Comparison of ENCODE assay signal across 9 mouse cellular contexts in genomic region chr5:125102907-125103306, GRCm38 (mm10).
DNase-seq lines count a peak whose midpoint lies in the region; ATAC-seq lines count a peak whose summit lies in the region.
"Had no signal": no experiment of that assay in that cellular context is flagged by ENCODE, and none has a peak within 500 bp of the region (broad histone marks: within the 10 kb centered on the region; RNA-seq: fewer than 3 reads in every experiment).

No protein-coding gene starts in this region.

- H3K9ac ChIP-seq in kidney, embryonic 14.5 days (ENCODE audit: low read depth, low read length), result no peak overlapping the region
- H3K9ac ChIP-seq in forebrain, embryonic 15.5 days (replicated peaks), result peak overlapping the region; percentile 27; the same call in 1 of the 2 replicates

- H3K4me2 ChIP-seq in kidney, embryonic 14.5 days (replicated peaks; ENCODE audit: low read depth, low read length), result no peak overlapping the region
- no peak overlapping the region for H3K4me2 ChIP-seq in forebrain, embryonic 15.5 days (replicated peaks)

- peaks cover 22% of the 10 kb centered on the region for H3K4me1 ChIP-seq in kidney, embryonic 14.5 days (ENCODE audit: control insufficient read depth, insufficient read depth, low read length)
- peaks cover 30% of the 10 kb centered on the region for H3K4me1 ChIP-seq in forebrain, embryonic 15.5 days
- H3K4me1 ChIP-seq in midbrain, embryonic 10.5 days, result peaks cover 41% of the 10 kb centered on the region

- peak overlapping the region; percentile 59; the same call in 1 of the 2 replicates for H3K27ac ChIP-seq in kidney, embryonic 14.5 days (ENCODE audit: low read depth, low read length)
- H3K27ac ChIP-seq in forebrain, embryonic 15.5 days (replicated peaks), result peak overlapping the region; percentile 81
- H3K27ac ChIP-seq in midbrain, embryonic 10.5 days (replicated peaks), result peak overlapping the region; percentile 43
- H3K27ac ChIP-seq: gastrocnemius, adult 2 months had no signal

- H3K4me3 ChIP-seq in kidney, embryonic 14.5 days (ENCODE audit: low read length), result no peak overlapping the region
- H3K4me3 ChIP-seq in forebrain, embryonic 15.5 days, result no peak overlapping the region
- H3K4me3 ChIP-seq in midbrain, embryonic 10.5 days, result no peak overlapping the region
- H3K4me3 ChIP-seq: gastrocnemius, adult 2 months had no signal

- H3K36me3 ChIP-seq in kidney, embryonic 14.5 days (ENCODE audit: control insufficient read depth, insufficient read depth, low read length), result peaks cover 67% of the 10 kb centered on the region
- peaks cover 30% of the 10 kb centered on the region for H3K36me3 ChIP-seq in forebrain, embryonic 15.5 days
- H3K36me3 ChIP-seq in midbrain, embryonic 10.5 days, result peaks cover 99% of the 10 kb centered on the region

- peak; percentile 7; the same call in 1 of the 2 replicates for ATAC-seq in kidney, embryonic 14.5 days (ENCODE audit: low FRiP score, low TSS enrichment)
- ATAC-seq in forebrain, embryonic 15.5 days (replicated peaks), result peak; percentile 77
- ATAC-seq in granulocyte monocyte progenitor cell, adult 5-6 weeks (replicated peaks; ENCODE audit: poor library complexity, severe bottlenecking), result no peak

- H3K27me3 ChIP-seq in kidney, embryonic 14.5 days (ENCODE audit: control insufficient read depth, insufficient read depth, low read length), result no peaks in the 10 kb centered on the region
- no peaks in the 10 kb centered on the region for H3K27me3 ChIP-seq in forebrain, embryonic 15.5 days
- no peaks in the 10 kb centered on the region for H3K27me3 ChIP-seq in midbrain, embryonic 10.5 days (ENCODE audit: low read depth, poor library complexity, severe bottlenecking)

- no peak for DNase-seq in kidney, adult 11 months
- DNase-seq in brain, embryonic 18.5 days (ENCODE audit: low read depth, low spot score), result peak; percentile 56
- DNase-seq in midbrain, embryonic 10.5 days (ENCODE audit: low spot score), result no peak
- no peak for DNase-seq in urinary bladder, postnatal 25 days (ENCODE audit: low spot score)
- no peak for DNase-seq in layer of hippocampus, adult 8-10 months (ENCODE audit: low spot score in 2 of 2)
- DNase-seq: gastrocnemius, adult 2 months had no signal

- WGBS in kidney, embryonic 14.5 days, result 58% methylated on average over 7 of the region's 7 CpGs
- WGBS in forebrain, embryonic 15.5 days, result 15% methylated on average over 7 of the region's 7 CpGs
- 70% methylated on average over 7 of the region's 7 CpGs for whole genome bisulfite sequencing in midbrain, embryonic 10.5 days

- H3K9me3 ChIP-seq in kidney, embryonic 14.5 days (ENCODE audit: control insufficient read depth, low read length), result no peaks in the 10 kb centered on the region
- no peaks in the 10 kb centered on the region for H3K9me3 ChIP-seq in forebrain, embryonic 15.5 days
- H3K9me3 ChIP-seq in midbrain, embryonic 10.5 days (replicated peaks), result no peaks in the 10 kb centered on the region
